20 mouse cellular contexts compared by ENCODE assay signal in genomic region chr2:103893159-103893740, GRCm38 (mm10).
DNase-seq lines count a peak whose midpoint lies in the region; ATAC-seq lines count a peak whose summit lies in the region.
"Had no signal": no experiment of that assay in that cellular context is flagged by ENCODE, and none has a peak within 500 bp of the region (broad histone marks: within the 10 kb centered on the region; RNA-seq: fewer than 3 reads in every experiment).

No protein-coding gene starts in this region.

- WGBS in heart, embryonic 11.5 days (ENCODE audit: insufficient replicate concordance): 77% methylated on average over 2 of the region's 2 CpGs
- 23% methylated on average over 2 of the region's 2 CpGs for WGBS in liver, embryonic 15.5 days (ENCODE audit: insufficient replicate concordance)
- 92% methylated on average over 2 of the region's 2 CpGs for WGBS in intestine, embryonic 15.5 days

- 0 out of 2 replicates have a peak, but pooled peaks cover 3% of the 10 kb centered on the region for H3K27me3 ChIP-seq in heart, embryonic 11.5 days (ENCODE audit: control insufficient read depth, insufficient read depth, low read length)
- no peaks in the 10 kb centered on the region for H3K27me3 ChIP-seq in liver, embryonic 15.5 days
- no peaks in the 10 kb centered on the region for H3K27me3 ChIP-seq in intestine, embryonic 15.5 days (replicated peaks)
- H3K27me3 ChIP-seq: embryonic facial prominence, embryonic 15.5 days; hindbrain, embryonic 13.5 days; limb, embryonic 12.5 days had no signal

- no peaks in the 10 kb centered on the region for H3K9me3 ChIP-seq in heart, embryonic 11.5 days (replicated peaks; ENCODE audit: control insufficient read depth, low read length)
- H3K9me3 ChIP-seq in liver, embryonic 15.5 days (replicated peaks): no peaks in the 10 kb centered on the region
- no peaks in the 10 kb centered on the region for H3K9me3 ChIP-seq in intestine, embryonic 15.5 days
- H3K9me3 ChIP-seq: embryonic facial prominence, embryonic 15.5 days; hindbrain, embryonic 13.5 days; limb, embryonic 12.5 days had no signal

- H3K36me3 ChIP-seq in heart, embryonic 11.5 days (ENCODE audit: control insufficient read depth, insufficient read depth, low read length): no peaks in the 10 kb centered on the region
- no peaks in the 10 kb centered on the region for H3K36me3 ChIP-seq in liver, embryonic 15.5 days (replicated peaks)
- H3K36me3 ChIP-seq in intestine, embryonic 15.5 days: no peaks in the 10 kb centered on the region
- H3K36me3 ChIP-seq: embryonic facial prominence, embryonic 15.5 days; hindbrain, embryonic 13.5 days; limb, embryonic 12.5 days had no signal

- no peak overlapping the region for H3K4me3 ChIP-seq in heart, embryonic 11.5 days (ENCODE audit: low read depth, low read length)
- no peak overlapping the region for H3K4me3 ChIP-seq in liver, embryonic 15.5 days (replicated peaks)
- no peak overlapping the region for H3K4me3 ChIP-seq in intestine, embryonic 15.5 days (replicated peaks)
- H3K4me3 ChIP-seq: embryonic facial prominence, embryonic 15.5 days; hindbrain, embryonic 13.5 days; layer of hippocampus, adult 2 months; limb, embryonic 12.5 days had no signal

- ATAC-seq in heart, embryonic 11.5 days (replicated peaks; ENCODE audit: insufficient number of reproducible peaks, low FRiP score, low TSS enrichment): no peak
- no peak for ATAC-seq in liver, embryonic 15.5 days (ENCODE audit: insufficient read depth)
- ATAC-seq in intestine, embryonic 15.5 days: no peak

- H3K27ac ChIP-seq in heart, embryonic 11.5 days (ENCODE audit: low read depth, low read length): peak overlapping the region; percentile 66
- peak overlapping the region; percentile 99 for H3K27ac ChIP-seq in liver, embryonic 15.5 days (replicated peaks)
- H3K27ac ChIP-seq in intestine, embryonic 15.5 days: no peak overlapping the region
- H3K27ac ChIP-seq: embryonic facial prominence, embryonic 15.5 days; hindbrain, embryonic 13.5 days; kidney, postnatal 0 days; layer of hippocampus, adult 2 months; limb, embryonic 12.5 days had no signal

- peaks cover 38% of the 10 kb centered on the region for H3K4me1 ChIP-seq in heart, embryonic 11.5 days (ENCODE audit: control insufficient read depth, insufficient read depth, low read length)
- peaks cover 95% of the 10 kb centered on the region for H3K4me1 ChIP-seq in liver, embryonic 15.5 days (replicated peaks)
- H3K4me1 ChIP-seq in intestine, embryonic 15.5 days (replicated peaks): no peaks in the 10 kb centered on the region; the same call in 1 of the 2 replicates

- no peak for DNase-seq in heart, postnatal 36 days
- peak; percentile 65 for DNase-seq in A20 (ENCODE audit: low read depth, low spot score)
- DNase-seq in MEL-GATA-1-ER (ENCODE audit: extremely low read depth, low read depth): peak; percentile 54
- no peak for DNase-seq in adrenal gland, adult 2 months
- DNase-seq: adrenal gland, postnatal 25 days; B cell, adult 2 months; cerebellum, adult 11 months; cerebellum, adult 9-11 months; gastrocnemius, postnatal 36 days; kidney, adult 18-20 months; lung, adult 2 months; midbrain, embryonic 14.5 days had no signal

- no peak overlapping the region for H3K9ac ChIP-seq in heart, embryonic 11.5 days (ENCODE audit: low read depth, low read length)
- H3K9ac ChIP-seq in liver, embryonic 15.5 days: peak overlapping the region; percentile 16
- H3K9ac ChIP-seq in intestine, embryonic 15.5 days: no peak overlapping the region
- H3K9ac ChIP-seq: embryonic facial prominence, embryonic 15.5 days; hindbrain, embryonic 13.5 days; limb, embryonic 12.5 days had no signal

- H3K4me2 ChIP-seq in heart, embryonic 11.5 days: no peak overlapping the region
- peak overlapping the region; percentile 75 for H3K4me2 ChIP-seq in liver, embryonic 15.5 days
- H3K4me2 ChIP-seq in intestine, embryonic 15.5 days (replicated peaks): no peak overlapping the region
- H3K4me2 ChIP-seq: embryonic facial prominence, embryonic 15.5 days; hindbrain, embryonic 13.5 days; limb, embryonic 12.5 days had no signal

- intact Hi-C loops in heart, postnatal 36 days (cut with DNase I): no loop called here

Comparison
In these comparisons a context has a peak if more than half of its experiments do, and no peak if none do; other contexts are left out.
1. DNase-seq: peak in A20 (single experiment) and MEL-GATA-1-ER (single experiment); none in heart, postnatal 36 days (0 of 2) and adrenal gland, adult 2 months (single experiment).